Mouse (Mus musculus) c-Kit-positive CD71-positive TER-119-negative erythroid progenitor cells, embryonic 14.5 days (primary cell): Measurements from ENCODE around the gene BC004004.
A peak's percentile ranks its signal among the peaks of the same experiment; 100 is the strongest.
"Not testable (repeated sequence)": the region's sequence is repeated elsewhere in the genome, so short reads cannot be mapped to it uniquely, and the experiment has no call there.

Source experiments
- DNase-seq: peaks from one replicate; pipeline ENCODE4 v3.0.0-alpha.2; 2013; ENCODE audit warnings: low read depth

BC004004 gene

GRCm38 (mm10) chr17:29299282-29299681 lies 30.7 kb downstream of the BC004004 start:
- DNase-seq: no peak

- no peak for DNase-seq
Observed at GRCm38 (mm10) chr17:29300926-29301325, 32.3 kb downstream of the BC004004 start.

GRCm38 (mm10) chr17:29301421-29301820 lies 32.8 kb downstream of the BC004004 start:
- DNase-seq: no peak

GRCm38 (mm10) chr17:29302149-29302548 lies 33.6 kb downstream of the BC004004 start:
- no peak for DNase-seq

- no peak for DNase-seq
Observed at GRCm38 (mm10) chr17:29303087-29303486, 34.5 kb downstream of the BC004004 start.

GRCm38 (mm10) chr17:29303856-29304255 lies 35.3 kb downstream of the BC004004 start:
- DNase-seq: no peak

GRCm38 (mm10) chr17:29304376-29305057 lies 35.9 kb downstream of the BC004004 start:
- no peak for DNase-seq

- DNase-seq: no peak
Observed at GRCm38 (mm10) chr17:29305058-29305806, 36.6 kb downstream of the BC004004 start.

- no peak for DNase-seq
Observed at GRCm38 (mm10) chr17:29305871-29306270, 37.3 kb downstream of the BC004004 start.

GRCm38 (mm10) chr17:29310056-29310623 lies 41.6 kb downstream of the BC004004 start:
- DNase-seq: no peak

- DNase-seq: no peak
Observed at GRCm38 (mm10) chr17:29311602-29312001, 43.0 kb downstream of the BC004004 start.

- DNase-seq: no peak
Observed at GRCm38 (mm10) chr17:29312082-29312481, 43.5 kb downstream of the BC004004 start.

GRCm38 (mm10) chr17:29313300-29313699 lies 44.7 kb downstream of the BC004004 start:
- DNase-seq: peak; percentile 41

GRCm38 (mm10) chr17:29315672-29316465 lies 47.3 kb downstream of the BC004004 start:
- DNase-seq: no peak

GRCm38 (mm10) chr17:29316891-29317290 lies 48.3 kb downstream of the BC004004 start:
- DNase-seq: no peak

- not testable (repeated sequence) for DNase-seq
Observed at GRCm38 (mm10) chr17:29317380-29317779, 48.8 kb downstream of the BC004004 start, which contains the start of gene Pi16. Pi16 (plus strand) TSS chr17:29317680.

GRCm38 (mm10) chr17:29318731-29319250 lies 50.2 kb downstream of the BC004004 start:
- no peak for DNase-seq

- DNase-seq: no peak
Observed at GRCm38 (mm10) chr17:29319476-29319875, 50.9 kb downstream of the BC004004 start.

- peak; percentile 29 for DNase-seq
Observed at GRCm38 (mm10) chr17:29319881-29320639, 51.5 kb downstream of the BC004004 start.

GRCm38 (mm10) chr17:29321765-29322602 lies 53.4 kb downstream of the BC004004 start:
- no peak for DNase-seq
